Mouse (Mus musculus): ENCODE measurements at regions not wholly inside any gene's neighbourhood (a gene's known extent, or its start where the extent isn't known, plus 50 kb on each side); places are given as distances from the start of the nearest gene placed in this dataset.

GRCm38 (mm10) chr8:128106569-128106968 lies 251.8 kb upstream of the Nrp1 start:
- no peak for TF ChIP-seq POLR2A (IDR thresholded peaks at IDR 0.05; ENCODE audit: low read depth, low read length)
- TF ChIP-seq CTCF (IDR thresholded peaks at IDR 0.05; ENCODE audit: extremely low read depth, insufficient read depth, insufficient read length, insufficient replicate concordance), result no peak
